Mouse (Mus musculus) cerebellum, adult 2 months (tissue): ENCODE measurements around the gene Mtmr11. TPM values are rescaled to one million over a fixed set of nuclear protein-coding genes. Genes with fewer than 3 reads are reported as not detected.
A peak's percentile ranks its signal among the peaks of the same experiment; 100 is the strongest.

Source experiments
- DNase-seq, 2 experiments: peaks; one replicate each; pipeline ENCODE4 v3.0.0; 2021
- H3K27ac ChIP-seq: fragments of 200-500 bp; 2 replicates; pipeline ENCODE4 v1.5.1; 2012; ENCODE audit warnings: low read length, control low read depth, inconsistent platforms; ENCODE audit not compliant: insufficient read depth
- H3K27me3 ChIP-seq: fragments of 200-500 bp; 2 replicates; pipeline ENCODE4 v1.6.1; 2012; ENCODE audit warnings: inconsistent platforms, mild to moderate bottlenecking, low read length, moderate library complexity; ENCODE audit not compliant: control insufficient read depth, insufficient read depth
- H3K4me1 ChIP-seq: fragments of 200-500 bp; 2 replicates; pipeline ENCODE4 v1.6.1; 2011; ENCODE audit warnings: low read length; ENCODE audit not compliant: control insufficient read depth, insufficient read depth
- H3K4me3 ChIP-seq: fragments of 200-500 bp; replicated peaks from 2 replicates; pipeline ENCODE3; 2011; ENCODE audit warnings: mild to moderate bottlenecking, low read depth, low read length, control low read depth; ENCODE audit not compliant: insufficient read depth
- CTCF ChIP-seq: fragments of 200-500 bp; IDR thresholded peaks from 2 replicates; pipeline ENCODE4 v1.5.1; 2011; ENCODE audit warnings: low read depth, mild to moderate bottlenecking, control low read depth, low read length, moderate library complexity, borderline replicate concordance; ENCODE audit not compliant: insufficient read depth
- POLR2A ChIP-seq: fragments of 200-500 bp; IDR thresholded peaks from 2 replicates; pipeline ENCODE4 v1.6.1; 2011; ENCODE audit warnings: low read length, control low read depth, borderline replicate concordance; ENCODE audit not compliant: insufficient read depth
- WGBS: fragments of 180-500 bp; shearing (Covaris S2); methylation state at CpG from one replicate; pipeline ENCODE4 v1.1.7; 2018; 5-methylcytosine and 5-hydroxymethylcytosine counted together
- polyA plus RNA-seq: library from polyadenylated mRNA; depleted of rRNA; stranded (reverse); fragments of >200 nt; gene quantifications from 2 replicates; pipeline ENCODE4 v1.2.3, GENCODE M21; 2012

Gene Mtmr11
- polyA plus RNA-seq, 1 experiment, result 22.5 TPM

GRCm38 (mm10) chr3:96175251-96175650 lies 13.4 kb downstream of the Mtmr11 start:
- TF ChIP-seq CTCF (no peak), POLR2A (no peak)
- no peaks in the 10 kb centered on the region for H3K27me3 ChIP-seq
- no peak overlapping the region for H3K27ac ChIP-seq
- no peak for DNase-seq
- peaks cover 11% of the 10 kb centered on the region for H3K4me1 ChIP-seq
- no peak overlapping the region for H3K4me3 ChIP-seq
- 93% methylated on average over 6 of the region's 6 CpGs for WGBS

GRCm38 (mm10) chr3:96178427-96178826 lies 16.6 kb downstream of the Mtmr11 start:
- Histone ChIP-seq H3K4me3 (no peak overlapping the region), H3K27me3 (no peaks in the 10 kb centered on the region), H3K27ac (no peak overlapping the region), H3K4me1 (peaks cover 16% of the 10 kb centered on the region)
- DNase-seq, result no peak
- TF ChIP-seq CTCF, result no peak
- TF ChIP-seq POLR2A, result no peak
- 94% methylated on average over 4 of the region's 4 CpGs for WGBS

GRCm38 (mm10) chr3:96178902-96179301 lies 17.1 kb downstream of the Mtmr11 start:
- no peak for DNase-seq
- no peak for TF ChIP-seq CTCF
- no peak for TF ChIP-seq POLR2A
- H3K27ac ChIP-seq, result no peak overlapping the region
- H3K27me3 ChIP-seq, result no peaks in the 10 kb centered on the region
- peaks cover 19% of the 10 kb centered on the region for H3K4me1 ChIP-seq
- H3K4me3 ChIP-seq, result no peak overlapping the region
- 78% methylated on average over 2 of the region's 2 CpGs for WGBS

GRCm38 (mm10) chr3:96179531-96179930 lies 17.7 kb downstream of the Mtmr11 start:
- 14% methylated on average over 4 of the region's 4 CpGs for WGBS
- H3K27me3 ChIP-seq, result no peaks in the 10 kb centered on the region
- H3K4me3 ChIP-seq, result no peak overlapping the region
- no peak overlapping the region for H3K27ac ChIP-seq
- H3K4me1 ChIP-seq, result peaks cover 21% of the 10 kb centered on the region
- peak; percentile 56 to 73 for DNase-seq
- TF ChIP-seq CTCF (no peak), POLR2A (no peak)

- no peak for TF ChIP-seq CTCF
- TF ChIP-seq POLR2A, result peak; percentile 80
- H3K4me1 ChIP-seq, result peaks cover 33% of the 10 kb centered on the region
- H3K4me3 ChIP-seq, result peak within 1 kb of the TSS; percentile 65
- peak within 1 kb of the TSS; percentile 86 for H3K27ac ChIP-seq
- H3K27me3 ChIP-seq, result no peaks in the 10 kb centered on the region
- peak; percentile 85 to 87 for DNase-seq
- WGBS, result under 1% methylated on average over 19 of the region's 23 CpGs
Observed at GRCm38 (mm10) chr3:96180727-96181477, 19.1 kb downstream of the Mtmr11 start, which contains the start of gene Sv2a. Gene Sv2a, plus strand, starts transcription at chr3:96181151.

GRCm38 (mm10) chr3:96181510-96182381 lies 19.9 kb downstream of the Mtmr11 start:
- peak overlapping the region; percentile 86 for H3K27ac ChIP-seq
- DNase-seq, result peak; percentile 60 to 63
- 7% methylated on average over 12 of the region's 12 CpGs for WGBS
- TF ChIP-seq CTCF (no peak), POLR2A (peak; percentile 17; the same call in 1 of the 2 replicates)
- H3K27me3 ChIP-seq, result no peaks in the 10 kb centered on the region
- H3K4me3 ChIP-seq, result peak overlapping the region; percentile 65
- peaks cover 37% of the 10 kb centered on the region for H3K4me1 ChIP-seq

GRCm38 (mm10) chr3:96182382-96182776 lies 20.6 kb downstream of the Mtmr11 start:
- Histone ChIP-seq H3K4me1 (peaks cover 37% of the 10 kb centered on the region), H3K27ac (peak overlapping the region; percentile 86), H3K27me3 (no peaks in the 10 kb centered on the region), H3K4me3 (peak overlapping the region; percentile 65)
- peak; percentile 55 to 58 for DNase-seq
- WGBS, result 5% methylated on average over 4 of the region's 4 CpGs
- TF ChIP-seq CTCF, result no peak
- no peak for TF ChIP-seq POLR2A

GRCm38 (mm10) chr3:96192977-96193376 lies 31.2 kb downstream of the Mtmr11 start:
- Histone ChIP-seq H3K4me1 (no peaks in the 10 kb centered on the region; the same call in 1 of the 2 replicates), H3K27ac (no peak overlapping the region), H3K27me3 (no peaks in the 10 kb centered on the region), H3K4me3 (no peak overlapping the region)
- WGBS, result 56% methylated on average over 12 of the region's 12 CpGs
- DNase-seq, result no peak
- TF ChIP-seq POLR2A (no peak), CTCF (no peak)
